ENCODE assay signal across 9 mouse cellular contexts in the genomic region with DNA sequence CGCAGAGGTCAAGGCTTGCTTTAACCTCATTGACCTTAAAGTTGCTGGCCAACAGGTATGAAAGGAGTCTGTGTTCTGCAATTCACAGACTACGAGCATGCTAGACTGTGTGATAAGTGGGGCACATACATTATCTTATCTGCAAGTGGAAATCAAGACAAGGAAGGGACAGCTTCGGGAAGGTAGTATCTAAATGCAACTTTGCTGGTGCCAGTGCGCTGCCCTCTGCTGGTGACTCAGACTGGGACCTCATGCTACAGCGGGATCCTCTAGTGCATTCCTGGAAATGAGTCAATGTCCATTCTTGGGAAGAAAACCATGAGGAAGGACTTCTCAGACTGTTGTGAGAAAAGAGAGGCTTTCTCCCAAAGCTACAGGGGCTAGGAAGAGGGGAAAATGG. TPM values are rescaled to one million over a fixed set of nuclear protein-coding genes. Genes with fewer than 3 reads are reported as not detected.
A peak's percentile ranks its signal among the peaks of the same experiment; 100 is the strongest.
DNase-seq lines count a peak whose midpoint lies in the region; ATAC-seq and TF ChIP-seq lines count a peak whose summit lies in the region.
"Had no signal": no experiment of that assay in that cellular context is flagged by ENCODE, and none has a peak within 500 bp of the region (broad histone marks: within the 10 kb centered on the region; RNA-seq: fewer than 3 reads in every experiment).

No protein-coding gene starts in this region.

- H3K4me1 ChIP-seq in ES-Bruce4 (ENCODE audit: control insufficient read depth, insufficient read depth, low read length): no peaks in the 10 kb centered on the region
- H3K4me1 ChIP-seq: embryonic facial prominence, embryonic 12.5 days had no signal

- H3K27ac ChIP-seq in ES-Bruce4 (ENCODE audit: insufficient read depth, low read length): no peak overlapping the region
- H3K27ac ChIP-seq: embryonic facial prominence, embryonic 12.5 days had no signal

- TF ChIP-seq EP300 in ES-Bruce4 (IDR thresholded peaks at IDR 0.05; ENCODE audit: insufficient read depth, low read depth, low read length): no peak

- H3K9ac ChIP-seq in ES-Bruce4 (ENCODE audit: low read depth, poor library complexity, severe bottlenecking): no peak overlapping the region
- H3K9ac ChIP-seq: embryonic facial prominence, embryonic 12.5 days had no signal

- H3K27me3 ChIP-seq in ES-Bruce4 (ENCODE audit: control insufficient read depth, insufficient read depth, low read length, poor library complexity, severe bottlenecking): no peaks in the 10 kb centered on the region
- H3K27me3 ChIP-seq: embryonic facial prominence, embryonic 12.5 days had no signal

- TF ChIP-seq CTCF in ES-Bruce4 (IDR thresholded peaks at IDR 0.05; ENCODE audit: low read depth, low read length): peak; percentile 86

- H3K4me3 ChIP-seq in ES-Bruce4 (ENCODE audit: low read depth, low read length): no peak overlapping the region
- H3K4me3 ChIP-seq: embryonic facial prominence, embryonic 12.5 days had no signal

- H3K9me3 ChIP-seq in ES-Bruce4 (replicated peaks; ENCODE audit: control insufficient read depth, insufficient read depth, low read length, poor library complexity, severe bottlenecking): no peaks in the 10 kb centered on the region
- H3K9me3 ChIP-seq: embryonic facial prominence, embryonic 12.5 days had no signal

- peak; percentile 70 for DNase-seq in layer of hippocampus, adult 11-12 months (ENCODE audit: low spot score)
- DNase-seq in layer of hippocampus, adult 9-10 months (ENCODE audit: low spot score): no peak
- DNase-seq in adrenal gland, postnatal 36 days: peak; percentile 80 to 89
- peak; percentile 46 for DNase-seq in gastrocnemius, postnatal 25 days
- peak; percentile 88 for DNase-seq in lung, postnatal 10 days
- peak; percentile 82 for DNase-seq in thymus, postnatal 14 days

- H3K36me3 ChIP-seq in ES-Bruce4 (ENCODE audit: control insufficient read depth, insufficient read depth, low read length, poor library complexity, severe bottlenecking): no peaks in the 10 kb centered on the region
- H3K36me3 ChIP-seq: embryonic facial prominence, embryonic 12.5 days had no signal

- no peak for TF ChIP-seq POLR2A in ES-Bruce4 (IDR thresholded peaks at IDR 0.05; ENCODE audit: insufficient read depth, low read length)

- ATAC-seq in erythroid progenitor cell, adult 5-6 weeks (replicated peaks; ENCODE audit: low FRiP score, poor library complexity, severe bottlenecking): no peak

RNA-seq across cellular contexts. Expression of gene Abi3, which starts 11.4 kb away (rescaled TPM):
- 1.1 and 1.3 TPM in 2 replicates for polyA plus RNA-seq in ES-Bruce4 (2011; ENCODE audit: insufficient read depth, insufficient read length, low read depth, missing spikeins)
- total RNA-seq in adrenal gland, postnatal 36 days (2021): 10 to 100 TPM; 11.3 to 19.3 TPM
- total RNA-seq in gastrocnemius, postnatal 25 days (2021): 1 to 10 TPM; 2.2 to 3.2 TPM
- 2.1 and 4.7 TPM in 2 replicates for total RNA-seq in erythroid progenitor cell, adult 5-6 weeks (2015; ENCODE audit: low replicate concordance)
- 2.3 and 16.0 TPM in 2 replicates for total RNA-seq in erythroid progenitor cell, adult 5-6 weeks (2017; ENCODE audit: low replicate concordance)

RNA-seq across cellular contexts. Expression of gene Gngt2, which starts 16.7 kb away (rescaled TPM):
- 7.9 and 9.4 TPM in 2 replicates for polyA plus RNA-seq in ES-Bruce4 (2011; ENCODE audit: insufficient read depth, insufficient read length, low read depth, missing spikeins)
- total RNA-seq in adrenal gland, postnatal 36 days (2021): 10 to 100 TPM; 14.3 to 30.9 TPM
- total RNA-seq in gastrocnemius, postnatal 25 days (2021): 1 to 10 TPM; 5.2 to 6.1 TPM
- 26.3 and 28.1 TPM in 2 replicates for total RNA-seq in erythroid progenitor cell, adult 5-6 weeks (2015; ENCODE audit: low replicate concordance)
- total RNA-seq in erythroid progenitor cell, adult 5-6 weeks (2017; ENCODE audit: low replicate concordance): 14.6 and 20.5 TPM in 2 replicates

RNA-seq across cellular contexts. Expression of gene Phospho1, which starts 29.4 kb away (rescaled TPM):
- 5.8 and 6.5 TPM in 2 replicates for polyA plus RNA-seq in ES-Bruce4 (2011; ENCODE audit: insufficient read depth, insufficient read length, low read depth, missing spikeins)
- 100 to 1,000 TPM; 119 to 160 TPM for total RNA-seq in adrenal gland, postnatal 36 days (2021)
- total RNA-seq in gastrocnemius, postnatal 25 days (2021): 100 to 1,000 TPM; 288 to 335 TPM
- 10.1 and 12.6 TPM in 2 replicates for total RNA-seq in erythroid progenitor cell, adult 5-6 weeks (2015; ENCODE audit: low replicate concordance)
- 18.6 TPM in 1 of 2 replicates, not detected in the other for total RNA-seq in erythroid progenitor cell, adult 5-6 weeks (2017; ENCODE audit: low replicate concordance)
- polyA plus RNA-seq: embryonic facial prominence, embryonic 12.5 days had no signal

Comparison
In these comparisons a context has a peak if more than half of its experiments do, and no peak if none do; other contexts are left out.
1. RNA of gene Phospho1, which starts 29.4 kb away (total RNA-seq): 288 to 335 TPM in gastrocnemius, postnatal 25 days and 119 to 160 TPM in adrenal gland, postnatal 36 days; 10.1 to 18.6 TPM in erythroid progenitor cell, adult 5-6 weeks; every median in the first group is over 4 times any median in the second.